Mouse (Mus musculus) heart, adult 2 months (tissue): ENCODE measurements at regions not wholly inside any gene's neighbourhood (a gene's known extent, or its start where the extent isn't known, plus 50 kb on each side); places are given as distances from the start of the nearest gene placed in this dataset.

Experiments
- CTCF ChIP-seq: fragments of 200-600 bp; IDR thresholded peaks from 2 replicates; pipeline ENCODE4 v1.8.1; 2022; ENCODE audit warnings: antibody characterized with exemption, mild to moderate bottlenecking, moderate library complexity
- EP300 ChIP-seq: fragments of 200-500 bp; IDR thresholded peaks from 2 replicates; pipeline ENCODE4 v1.6.1; 2011; ENCODE audit warnings: low read depth, low read length, control low read depth; ENCODE audit not compliant: insufficient read depth
- POLR2A ChIP-seq: fragments of 200-500 bp; IDR thresholded peaks from 2 replicates; pipeline ENCODE4 v1.6.1; 2011; ENCODE audit warnings: mild to moderate bottlenecking, low read depth, low read length, control low read depth; ENCODE audit not compliant: insufficient read depth

DNA sequence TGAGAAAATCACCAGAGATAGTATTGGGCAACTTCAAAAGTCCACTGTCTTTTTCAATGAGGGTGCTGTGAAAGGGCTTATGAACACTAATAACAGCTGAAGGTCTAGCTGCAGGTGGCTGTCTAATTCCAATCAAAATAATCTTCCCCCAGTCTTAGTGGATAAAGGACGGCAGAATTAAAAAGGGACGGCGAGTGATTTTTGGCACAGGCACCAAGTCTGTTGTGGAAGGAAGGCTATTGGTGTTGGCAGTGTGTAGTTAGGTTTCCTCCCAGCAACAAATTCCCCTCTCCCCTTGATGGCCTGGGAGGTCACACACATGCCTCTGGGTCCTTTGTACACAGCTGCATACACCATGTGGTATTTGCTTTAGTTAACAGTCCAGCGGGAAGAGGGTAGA is 296.3 kb downstream of the Slc4a3 start:
- TF ChIP-seq POLR2A = no peak
- no peak for TF ChIP-seq CTCF
- TF ChIP-seq EP300 = no peak
